Mouse (Mus musculus): Measurements from ENCODE around the gene Rnf144a. TPM values are rescaled to one million over a fixed set of nuclear protein-coding genes. Genes with fewer than 3 reads are reported as not detected.
"Not testable (repeated sequence)": the region's sequence is repeated elsewhere in the genome, so short reads cannot be mapped to it uniquely, and the experiment has no call there.

Gene Rnf144a
- polyA plus RNA-seq, 1 experiment: 17.7 TPM

GRCm38 (mm10) chr12:26311548-26311947, 103.5 kb downstream of the Rnf144a start:
- H3K27ac ChIP-seq (ENCODE audit: insufficient read depth, low read length): no peak overlapping the region
- no peak overlapping the region for H3K4me3 ChIP-seq (ENCODE audit: insufficient read depth, low read length)
- TF ChIP-seq CTCF (IDR thresholded peaks at IDR 0.05; ENCODE audit: extremely low read depth, insufficient read depth, low read length) (peak; percentile 66), POLR2A (IDR thresholded peaks at IDR 0.05; ENCODE audit: extremely low read depth, insufficient read depth, low read length) (no peak)
- no peaks in the 10 kb centered on the region for H3K4me1 ChIP-seq (ENCODE audit: control insufficient read depth, insufficient read depth, low read length)

DNA sequence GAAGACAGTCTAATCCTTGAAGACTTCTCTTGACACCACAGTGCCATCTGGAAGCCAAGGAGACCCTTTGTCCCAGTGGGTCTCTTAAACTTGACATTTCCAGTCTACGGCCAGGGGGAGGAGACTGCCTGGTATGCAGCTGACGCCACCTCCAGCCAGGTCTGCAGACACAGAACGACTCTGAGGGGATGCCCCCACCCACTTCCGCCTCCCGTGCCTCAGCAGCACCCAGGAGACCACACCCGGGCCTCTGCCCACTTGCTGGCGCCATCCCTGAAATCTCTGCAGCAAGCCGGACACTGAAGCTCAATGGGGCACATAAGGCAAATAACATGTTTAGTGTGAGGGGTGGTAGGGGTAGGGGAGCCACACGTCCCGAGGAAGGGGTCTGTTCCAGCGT, 104.8 kb downstream of the Rnf144a start:
- no peak overlapping the region for H3K4me3 ChIP-seq (ENCODE audit: insufficient read depth, low read length)
- H3K4me1 ChIP-seq (ENCODE audit: control insufficient read depth, insufficient read depth, low read length): no peaks in the 10 kb centered on the region
- TF ChIP-seq CTCF (IDR thresholded peaks at IDR 0.05; ENCODE audit: extremely low read depth, insufficient read depth, low read length) (no peak), POLR2A (IDR thresholded peaks at IDR 0.05; ENCODE audit: extremely low read depth, insufficient read depth, low read length) (no peak)
- no peak overlapping the region for H3K27ac ChIP-seq (ENCODE audit: insufficient read depth, low read length)

DNA sequence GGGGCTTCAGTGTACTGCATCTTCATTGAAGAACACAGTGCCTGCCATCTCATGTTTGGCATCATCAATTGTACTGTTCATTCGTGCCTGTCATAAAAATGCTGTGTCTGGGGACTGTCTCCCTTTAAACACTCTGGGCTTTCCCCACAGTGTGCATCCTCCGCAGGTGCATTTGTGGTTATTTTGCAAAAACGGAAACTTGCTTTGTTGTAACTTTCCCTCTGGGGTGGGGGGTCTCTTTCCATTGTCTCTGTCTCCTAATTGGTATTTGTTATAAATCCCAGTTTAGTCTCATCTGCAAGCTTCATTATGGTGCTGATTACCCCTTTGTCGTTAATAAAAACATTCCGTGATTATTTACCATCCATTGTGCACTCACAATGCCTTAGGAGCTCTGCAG, 112.2 kb downstream of the Rnf144a start:
- no peak for TF ChIP-seq POLR2A (IDR thresholded peaks at IDR 0.05; ENCODE audit: extremely low read depth, insufficient read depth, low read length)
- no peak for TF ChIP-seq CTCF (IDR thresholded peaks at IDR 0.05; ENCODE audit: extremely low read depth, insufficient read depth, low read length)
- no peak overlapping the region for H3K27ac ChIP-seq (ENCODE audit: insufficient read depth, low read length)

GRCm38 (mm10) chr12:26299515-26300090, 115.5 kb downstream of the Rnf144a start:
- no peak overlapping the region for H3K27ac ChIP-seq (ENCODE audit: insufficient read depth, low read length)
- H3K4me3 ChIP-seq (ENCODE audit: insufficient read depth, low read length): no peak overlapping the region
- TF ChIP-seq CTCF (IDR thresholded peaks at IDR 0.05; ENCODE audit: extremely low read depth, insufficient read depth, low read length): no peak
- TF ChIP-seq POLR2A (IDR thresholded peaks at IDR 0.05; ENCODE audit: extremely low read depth, insufficient read depth, low read length): no peak
- H3K4me1 ChIP-seq (ENCODE audit: control insufficient read depth, insufficient read depth, low read length): no peaks in the 10 kb centered on the region

More for the DNA sequence above, 112.2 kb downstream of the Rnf144a start:
- H3K4me1 ChIP-seq (ENCODE audit: control insufficient read depth, insufficient read depth, low read length): no peaks in the 10 kb centered on the region
- H3K4me3 ChIP-seq (ENCODE audit: insufficient read depth, low read length): no peak overlapping the region

DNA sequence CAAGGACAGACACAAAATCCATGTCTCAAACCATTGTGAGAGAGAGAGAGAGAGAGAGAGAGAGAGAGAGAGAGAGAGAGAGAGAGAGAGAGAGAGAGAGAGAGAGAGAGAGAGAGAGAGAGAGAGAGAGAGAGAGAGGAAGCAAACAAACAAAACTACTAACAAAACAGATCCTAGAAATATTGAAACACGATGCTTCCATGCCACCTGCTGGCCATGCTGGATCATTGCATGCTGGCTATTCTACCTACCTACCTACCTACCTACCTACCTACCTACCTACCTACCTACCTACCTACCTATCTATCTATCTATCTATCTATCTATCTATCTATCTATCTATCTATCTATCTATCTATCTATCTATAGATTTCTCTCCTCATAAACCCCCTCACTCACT, 119.1 kb downstream of the Rnf144a start:
- H3K4me1 ChIP-seq (ENCODE audit: control insufficient read depth, insufficient read depth, low read length); H3K27ac ChIP-seq (ENCODE audit: insufficient read depth, low read length); H3K4me3 ChIP-seq (ENCODE audit: insufficient read depth, low read length): not testable (repeated sequence)
- TF ChIP-seq CTCF (IDR thresholded peaks at IDR 0.05; ENCODE audit: extremely low read depth, insufficient read depth, low read length): peak; percentile 79

- TF ChIP-seq CTCF (IDR thresholded peaks at IDR 0.05; ENCODE audit: extremely low read depth, insufficient read depth, low read length) (no peak), POLR2A (IDR thresholded peaks at IDR 0.05; ENCODE audit: extremely low read depth, insufficient read depth, low read length) (no peak)
- H3K4me3 ChIP-seq (ENCODE audit: insufficient read depth, low read length): no peak overlapping the region
- H3K4me1 ChIP-seq (ENCODE audit: control insufficient read depth, insufficient read depth, low read length): no peaks in the 10 kb centered on the region
- no peak overlapping the region for H3K27ac ChIP-seq (ENCODE audit: insufficient read depth, low read length)
Observed at GRCm38 (mm10) chr12:26289200-26289599, 125.9 kb downstream of the Rnf144a start.

- no peaks in the 10 kb centered on the region for H3K4me1 ChIP-seq (ENCODE audit: control insufficient read depth, insufficient read depth, low read length)
- H3K4me3 ChIP-seq (ENCODE audit: insufficient read depth, low read length): no peak overlapping the region
- no peak for TF ChIP-seq POLR2A (IDR thresholded peaks at IDR 0.05; ENCODE audit: extremely low read depth, insufficient read depth, low read length)
- TF ChIP-seq CTCF (IDR thresholded peaks at IDR 0.05; ENCODE audit: extremely low read depth, insufficient read depth, low read length): no peak
- no peak overlapping the region for H3K27ac ChIP-seq (ENCODE audit: insufficient read depth, low read length)
Observed at GRCm38 (mm10) chr12:26288347-26288746, 126.7 kb downstream of the Rnf144a start.

- H3K27ac ChIP-seq (ENCODE audit: insufficient read depth, low read length): no peak overlapping the region
- no peak overlapping the region for H3K4me3 ChIP-seq (ENCODE audit: insufficient read depth, low read length)
- no peaks in the 10 kb centered on the region for H3K4me1 ChIP-seq (ENCODE audit: control insufficient read depth, insufficient read depth, low read length)
- TF ChIP-seq CTCF (IDR thresholded peaks at IDR 0.05; ENCODE audit: extremely low read depth, insufficient read depth, low read length) (no peak), POLR2A (IDR thresholded peaks at IDR 0.05; ENCODE audit: extremely low read depth, insufficient read depth, low read length) (no peak)
Observed at GRCm38 (mm10) chr12:26285939-26286338, 129.1 kb downstream of the Rnf144a start.

DNA sequence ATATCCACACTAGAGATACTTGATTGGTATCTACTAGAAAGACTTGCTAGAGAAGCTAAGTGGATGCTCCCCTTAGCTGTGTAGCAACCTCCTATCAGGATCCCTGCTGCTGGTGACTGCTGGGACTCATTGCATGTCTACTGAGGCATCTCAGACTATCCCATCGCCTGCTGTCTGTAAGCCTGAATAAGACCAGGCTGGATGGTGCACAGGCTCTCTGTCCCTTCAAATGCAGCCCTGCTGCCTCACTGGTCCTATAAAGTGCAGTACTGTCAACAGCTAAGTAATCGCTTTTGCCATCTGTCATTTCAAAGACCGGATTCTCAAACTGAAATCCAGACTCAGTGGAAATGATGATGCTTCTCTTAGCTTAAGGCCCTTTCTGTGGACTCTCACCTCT, 129.6 kb downstream of the Rnf144a start:
- H3K27ac ChIP-seq (ENCODE audit: insufficient read depth, low read length): no peak overlapping the region
- TF ChIP-seq CTCF (IDR thresholded peaks at IDR 0.05; ENCODE audit: extremely low read depth, insufficient read depth, low read length) (no peak), POLR2A (IDR thresholded peaks at IDR 0.05; ENCODE audit: extremely low read depth, insufficient read depth, low read length) (no peak)
- H3K4me3 ChIP-seq (ENCODE audit: insufficient read depth, low read length): no peak overlapping the region
- H3K4me1 ChIP-seq (ENCODE audit: control insufficient read depth, insufficient read depth, low read length): no peaks in the 10 kb centered on the region

DNA sequence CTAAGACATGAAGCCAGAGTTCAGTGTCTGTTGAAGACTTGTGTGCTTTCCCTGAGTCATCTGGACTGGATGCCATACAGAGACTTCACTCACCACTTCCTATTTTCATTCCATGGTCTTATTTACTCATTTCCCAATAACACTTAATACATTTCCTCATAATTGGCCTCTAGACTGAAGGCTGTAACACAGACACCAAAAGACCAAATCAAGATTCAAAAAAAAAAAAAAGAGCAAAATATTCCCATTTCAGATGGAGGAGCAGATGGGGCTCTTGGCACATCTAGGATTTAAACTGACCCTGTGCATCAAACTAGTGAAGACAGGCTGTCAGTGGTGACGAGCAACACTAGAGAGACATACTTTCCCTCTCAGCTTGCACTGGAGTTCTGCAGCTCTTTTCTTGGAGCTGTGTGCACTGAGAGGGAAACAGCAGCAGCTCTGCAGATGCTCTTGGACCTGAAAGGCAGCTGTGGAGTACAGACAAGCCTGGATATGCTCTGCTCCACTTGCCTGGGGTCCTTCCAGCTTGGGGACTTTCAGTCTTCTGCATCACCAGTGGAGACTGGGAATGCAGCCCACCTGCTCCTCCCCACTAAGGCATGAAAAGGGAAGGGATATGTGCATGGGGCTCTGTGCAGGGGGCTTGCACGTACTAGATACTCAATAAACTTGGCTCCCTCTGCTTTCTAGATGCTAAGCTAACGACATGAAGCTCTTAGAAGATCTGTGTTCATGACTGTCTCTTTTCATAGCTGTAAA, 134.2 kb downstream of the Rnf144a start:
- no peak overlapping the region for H3K27ac ChIP-seq (ENCODE audit: insufficient read depth, low read length)

More for the DNA sequence above, 134.2 kb downstream of the Rnf144a start:
- TF ChIP-seq CTCF (IDR thresholded peaks at IDR 0.05; ENCODE audit: extremely low read depth, insufficient read depth, low read length) (no peak), POLR2A (IDR thresholded peaks at IDR 0.05; ENCODE audit: extremely low read depth, insufficient read depth, low read length) (no peak)
- H3K4me1 ChIP-seq (ENCODE audit: control insufficient read depth, insufficient read depth, low read length): peaks cover 4% of the 10 kb centered on the region; the same call in 1 of the 2 replicates
- no peak overlapping the region for H3K4me3 ChIP-seq (ENCODE audit: insufficient read depth, low read length)
